Mouse (Mus musculus): ENCODE measurements around the gene Slc23a4.

GRCm38 (mm10) chr6:34995265-34995681, 7.1 kb upstream of the Slc23a4 start:
- TF ChIP-seq CTCF (IDR thresholded peaks at IDR 0.05; ENCODE audit: control insufficient read depth, insufficient read depth, low read length) (peak; percentile 81), POLR2A (IDR thresholded peaks at IDR 0.05; ENCODE audit: borderline replicate concordance, control insufficient read depth, low read depth, low read length) (no peak)
